Mouse (Mus musculus): Measurements from ENCODE around the gene Anks6. TPM values are rescaled to one million over a fixed set of nuclear protein-coding genes. Genes with fewer than 3 reads are reported as not detected.

The Anks6 gene
- polyA plus RNA-seq, 1 experiment from 2014 or later: 7.5 TPM

GRCm38 (mm10) chr4:47036486-47037320 lies 20.5 kb downstream of the Anks6 start:
- peak; percentile 48; the same call in 1 of the 2 replicates for ATAC-seq (ENCODE audit: low FRiP score)
- no peak overlapping the region for H3K4me2 ChIP-seq (replicated peaks)
- 49% methylated on average over 13 of the region's 13 CpGs for WGBS

GRCm38 (mm10) chr4:47035536-47035935 lies 21.7 kb downstream of the Anks6 start:
- WGBS: 74% methylated on average over 14 of the region's 14 CpGs
- peaks cover 14% of the 10 kb centered on the region; the same call in 1 of the 2 replicates for H3K4me1 ChIP-seq
- ATAC-seq (ENCODE audit: low FRiP score): no peak

More at GRCm38 (mm10) chr4:47036486-47037320, 20.5 kb downstream of the Anks6 start:
- H3K4me3 ChIP-seq: no peak overlapping the region
- no peak overlapping the region; the same call in 1 of the 2 replicates for H3K27ac ChIP-seq
- peaks cover 11% of the 10 kb centered on the region; the same call in 1 of the 2 replicates for H3K4me1 ChIP-seq
- H3K9me3 ChIP-seq (replicated peaks): no peaks in the 10 kb centered on the region
- H3K27me3 ChIP-seq: 0 out of 2 replicates have a peak, but pooled peaks cover 3% of the 10 kb centered on the region
- peaks cover 20% of the 10 kb centered on the region for H3K36me3 ChIP-seq
- H3K9ac ChIP-seq: no peak overlapping the region

GRCm38 (mm10) chr4:47032171-47032570 lies 25.1 kb downstream of the Anks6 start:
- H3K4me1 ChIP-seq: peaks cover 18% of the 10 kb centered on the region; the same call in 1 of the 2 replicates
- no peak overlapping the region for H3K9ac ChIP-seq
- peaks cover 4% of the 10 kb centered on the region; the same call in 1 of the 2 replicates for H3K36me3 ChIP-seq
- H3K9me3 ChIP-seq (replicated peaks): no peaks in the 10 kb centered on the region
- no peak overlapping the region for H3K27ac ChIP-seq
- no peak overlapping the region for H3K4me2 ChIP-seq (replicated peaks)
- no peak overlapping the region for H3K4me3 ChIP-seq
- no peak for ATAC-seq (ENCODE audit: low FRiP score)
- WGBS: 87% methylated on average over 8 of the region's 8 CpGs
- 0 out of 2 replicates have a peak, but pooled peaks cover 3% of the 10 kb centered on the region for H3K27me3 ChIP-seq

More at GRCm38 (mm10) chr4:47035536-47035935, 21.7 kb downstream of the Anks6 start:
- Histone ChIP-seq H3K9ac (no peak overlapping the region), H3K27me3 (0 out of 2 replicates have a peak, but pooled peaks cover 3% of the 10 kb centered on the region), H3K9me3 (replicated peaks) (no peaks in the 10 kb centered on the region), H3K4me2 (replicated peaks) (no peak overlapping the region), H3K27ac (no peak overlapping the region), H3K36me3 (peaks cover 20% of the 10 kb centered on the region), H3K4me3 (no peak overlapping the region)

GRCm38 (mm10) chr4:47028791-47029190 lies 28.4 kb downstream of the Anks6 start:
- H3K9ac ChIP-seq: no peak overlapping the region
- H3K4me2 ChIP-seq (replicated peaks): no peak overlapping the region
- peaks cover 7% of the 10 kb centered on the region; the same call in 1 of the 2 replicates for H3K4me1 ChIP-seq
- no peak overlapping the region for H3K4me3 ChIP-seq
- no peaks in the 10 kb centered on the region for H3K27me3 ChIP-seq
- H3K9me3 ChIP-seq (replicated peaks): no peaks in the 10 kb centered on the region
- 75% methylated on average over 5 of the region's 5 CpGs for WGBS
- ATAC-seq (ENCODE audit: low FRiP score): no peak
- no peak overlapping the region for H3K27ac ChIP-seq
- peaks cover 12% of the 10 kb centered on the region; the same call in 1 of the 2 replicates for H3K36me3 ChIP-seq

- H3K9ac ChIP-seq: no peak overlapping the region
- no peak overlapping the region for H3K27ac ChIP-seq
- H3K36me3 ChIP-seq: peaks cover 8% of the 10 kb centered on the region; the same call in 1 of the 2 replicates
- ATAC-seq (ENCODE audit: low FRiP score): no peak
- no peaks in the 10 kb centered on the region for H3K4me1 ChIP-seq
- 77% methylated on average over 6 of the region's 6 CpGs for WGBS
- no peaks in the 10 kb centered on the region for H3K27me3 ChIP-seq
- H3K9me3 ChIP-seq (replicated peaks): no peaks in the 10 kb centered on the region
- H3K4me2 ChIP-seq (replicated peaks): no peak overlapping the region
- no peak overlapping the region for H3K4me3 ChIP-seq
Observed at GRCm38 (mm10) chr4:47023949-47024348, 33.3 kb downstream of the Anks6 start.

- Histone ChIP-seq H3K27ac (no peak overlapping the region), H3K4me2 (replicated peaks) (no peak overlapping the region), H3K27me3 (no peaks in the 10 kb centered on the region), H3K36me3 (peaks cover 8% of the 10 kb centered on the region; the same call in 1 of the 2 replicates), H3K4me3 (no peak overlapping the region), H3K4me1 (no peaks in the 10 kb centered on the region), H3K9me3 (replicated peaks) (no peaks in the 10 kb centered on the region), H3K9ac (no peak overlapping the region)
- no peak for ATAC-seq (ENCODE audit: low FRiP score)
- WGBS: 71% methylated on average over 10 of the region's 10 CpGs
Observed at GRCm38 (mm10) chr4:47022804-47023603, 34.2 kb downstream of the Anks6 start.

- Histone ChIP-seq H3K36me3 (peaks cover 6% of the 10 kb centered on the region; the same call in 1 of the 2 replicates), H3K4me2 (replicated peaks) (no peak overlapping the region), H3K9ac (no peak overlapping the region), H3K4me3 (no peak overlapping the region), H3K27ac (no peak overlapping the region), H3K4me1 (no peaks in the 10 kb centered on the region), H3K9me3 (replicated peaks) (no peaks in the 10 kb centered on the region), H3K27me3 (no peaks in the 10 kb centered on the region)
- WGBS: 17% methylated on average over 5 of the region's 5 CpGs
- ATAC-seq (ENCODE audit: low FRiP score): no peak
Observed at GRCm38 (mm10) chr4:47020563-47020962, 36.7 kb downstream of the Anks6 start.

GRCm38 (mm10) chr4:47015156-47015555 lies 42.1 kb downstream of the Anks6 start:
- H3K36me3 ChIP-seq: peaks cover 4% of the 10 kb centered on the region; the same call in 1 of the 2 replicates
- 69% methylated on average over 3 of the region's 3 CpGs for WGBS
- H3K4me1 ChIP-seq: peaks cover 12% of the 10 kb centered on the region
- no peak overlapping the region for H3K4me3 ChIP-seq
- H3K9me3 ChIP-seq (replicated peaks): no peaks in the 10 kb centered on the region
- no peak overlapping the region for H3K4me2 ChIP-seq (replicated peaks)
- no peaks in the 10 kb centered on the region for H3K27me3 ChIP-seq
- no peak for ATAC-seq (ENCODE audit: low FRiP score)
- no peak overlapping the region for H3K9ac ChIP-seq
- H3K27ac ChIP-seq: no peak overlapping the region

- H3K27ac ChIP-seq: no peak overlapping the region
- no peak for ATAC-seq (ENCODE audit: low FRiP score)
- peaks cover 12% of the 10 kb centered on the region for H3K4me1 ChIP-seq
- H3K4me2 ChIP-seq (replicated peaks): no peak overlapping the region
- H3K27me3 ChIP-seq: no peaks in the 10 kb centered on the region
- no peak overlapping the region for H3K4me3 ChIP-seq
- H3K36me3 ChIP-seq: peaks cover 4% of the 10 kb centered on the region; the same call in 1 of the 2 replicates
- H3K9me3 ChIP-seq (replicated peaks): no peaks in the 10 kb centered on the region
- no peak overlapping the region for H3K9ac ChIP-seq
- WGBS: 68% methylated on average over 10 of the region's 10 CpGs
Observed at GRCm38 (mm10) chr4:47012476-47012875, 44.8 kb downstream of the Anks6 start.

- Histone ChIP-seq H3K27ac (no peak overlapping the region), H3K4me1 (peaks cover 18% of the 10 kb centered on the region), H3K27me3 (no peaks in the 10 kb centered on the region), H3K9ac (no peak overlapping the region), H3K4me2 (replicated peaks) (no peak overlapping the region; the same call in 1 of the 2 replicates), H3K36me3 (no peaks in the 10 kb centered on the region), H3K9me3 (replicated peaks) (no peaks in the 10 kb centered on the region), H3K4me3 (no peak overlapping the region)
- no peak for ATAC-seq (ENCODE audit: low FRiP score)
- WGBS: 63% methylated on average over 12 of the region's 12 CpGs
Observed at GRCm38 (mm10) chr4:47010400-47011231, 46.6 kb downstream of the Anks6 start.

- ATAC-seq (ENCODE audit: low FRiP score): no peak
- 79% methylated on average over 8 of the region's 8 CpGs for WGBS
- H3K4me3 ChIP-seq: no peak overlapping the region
- H3K27ac ChIP-seq: no peak overlapping the region
- no peaks in the 10 kb centered on the region; the same call in 1 of the 2 replicates for H3K27me3 ChIP-seq
- no peak overlapping the region for H3K9ac ChIP-seq
- no peaks in the 10 kb centered on the region for H3K4me1 ChIP-seq
- H3K36me3 ChIP-seq: no peaks in the 10 kb centered on the region
- no peak overlapping the region for H3K4me2 ChIP-seq (replicated peaks)
- H3K9me3 ChIP-seq (replicated peaks): no peaks in the 10 kb centered on the region
Observed at GRCm38 (mm10) chr4:47000626-47001395, 56.4 kb downstream of the Anks6 start.

All from hindbrain, embryonic 12.5 days (tissue).